Mouse (Mus musculus): ENCODE results near the gene Mr1.

- TF ChIP-seq CTCF (IDR thresholded peaks at IDR 0.05; ENCODE audit: borderline replicate concordance, insufficient read depth, low read length) (no peak), POLR2A (IDR thresholded peaks at IDR 0.05; ENCODE audit: low read depth, low read length) (no peak)
Observed at GRCm38 (mm10) chr1:155088847-155089603, 57.6 kb downstream of the Mr1 start.

Data from embryonic fibroblast, embryonic 13.5 days (primary cell).